Mouse (Mus musculus) left cerebral cortex, postnatal 4 days (tissue): ENCODE measurements at regions not wholly inside any gene's neighbourhood (a gene's known extent, or its start where the extent isn't known, plus 50 kb on each side); places are given as distances from the start of the nearest gene placed in this dataset.
A peak's percentile ranks its signal among the peaks of the same experiment; 100 is the strongest.

ENCODE experiments used
- DNase-seq: peaks from one replicate; pipeline ENCODE4 v3.0.0-alpha.2; 2022
- intact Hi-C: fragments of 180-260 bp; cut with DNase I; formaldehyde crosslinking; loops from one replicate; pipeline ENCODE4 v1.15.1; 2025

DNA sequence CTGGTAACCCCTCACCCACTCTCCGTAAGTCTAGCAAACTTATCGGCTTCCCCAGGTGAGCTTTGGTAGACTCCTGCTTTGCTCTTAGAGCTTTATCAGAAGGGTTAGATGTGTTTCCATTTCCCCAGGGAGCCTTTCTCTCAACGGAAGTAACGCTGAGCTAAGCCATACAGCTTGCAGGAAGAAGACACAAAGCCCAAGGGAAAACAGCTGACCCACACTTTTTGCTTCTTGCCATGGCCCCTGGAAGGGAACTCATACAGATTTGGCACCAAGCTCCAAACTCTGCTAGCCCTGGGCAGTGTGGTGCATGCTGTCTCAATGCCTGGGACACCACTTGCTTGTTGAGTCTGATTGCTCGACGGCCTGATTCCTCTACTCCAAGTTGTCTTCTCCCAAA lies 242.6 kb downstream of the Sipa1l2 start:
- intact Hi-C loops: no loop called here
- no peak for DNase-seq

DNA sequence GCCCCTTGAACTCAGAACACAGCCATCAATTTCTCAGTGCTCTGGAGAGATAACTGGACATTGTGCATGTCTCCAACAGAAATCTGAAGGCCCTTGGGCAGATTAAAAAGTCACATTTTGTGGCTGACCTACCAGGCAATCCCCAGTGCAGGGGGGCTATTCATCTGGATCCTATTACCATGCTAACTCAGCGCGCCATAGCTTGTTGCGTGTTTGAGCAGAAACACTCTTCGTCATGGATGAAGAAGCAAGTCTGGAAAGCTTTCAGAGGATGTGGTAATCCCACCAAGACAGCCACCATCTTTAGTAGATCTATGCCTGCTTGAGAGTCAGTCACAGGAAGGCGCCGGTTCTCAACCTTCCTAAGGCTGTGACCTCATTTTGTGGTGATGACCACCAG lies 243.9 kb downstream of the Sipa1l2 start:
- no peak for DNase-seq
- intact Hi-C loops: no loop called here

DNA sequence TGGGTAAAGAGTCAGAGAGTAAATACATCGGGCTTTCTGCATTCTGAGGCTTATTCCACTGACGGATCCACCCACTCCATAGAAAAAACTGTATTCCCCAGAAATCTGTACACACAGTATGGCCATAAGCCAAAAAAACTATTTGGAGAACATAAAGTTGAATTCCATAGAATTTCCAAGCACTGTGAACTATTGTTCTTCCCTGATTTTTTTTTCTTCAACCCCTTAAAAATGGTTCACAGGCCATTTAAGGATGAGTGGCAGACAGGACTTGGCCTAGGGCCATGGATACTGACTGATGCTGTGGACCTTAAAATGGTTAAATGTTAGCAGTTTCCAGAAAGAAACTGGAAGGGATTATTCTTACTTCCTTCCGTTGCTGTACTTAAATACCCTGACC lies 247.0 kb downstream of the Sipa1l2 start:
- intact Hi-C loops: no loop called here

DNA sequence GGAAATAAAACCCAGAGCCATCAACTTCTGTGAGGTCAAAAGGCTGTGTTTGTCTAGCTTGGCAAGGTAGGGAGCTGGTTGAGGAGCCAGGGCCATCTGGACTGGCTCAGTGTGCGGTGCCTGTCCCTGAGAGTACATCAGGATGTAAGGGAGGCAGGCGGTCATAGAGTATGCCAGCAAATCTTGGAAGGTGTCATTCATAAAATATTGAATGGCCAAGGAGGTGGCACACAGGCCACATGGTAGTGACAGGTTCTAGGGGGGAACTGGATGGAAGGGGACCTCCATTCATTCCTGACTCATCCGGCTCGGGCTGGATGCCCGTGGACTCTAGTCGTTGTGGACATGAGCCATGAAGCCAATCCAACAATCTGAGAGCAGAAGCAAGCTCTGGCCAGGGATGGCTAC lies 252.0 kb downstream of the Sipa1l2 start:
- DNase-seq: peak; percentile 89
- intact Hi-C loops: no loop called here

More for the DNA sequence above, 247.0 kb downstream of the Sipa1l2 start:
- no peak for DNase-seq

DNA sequence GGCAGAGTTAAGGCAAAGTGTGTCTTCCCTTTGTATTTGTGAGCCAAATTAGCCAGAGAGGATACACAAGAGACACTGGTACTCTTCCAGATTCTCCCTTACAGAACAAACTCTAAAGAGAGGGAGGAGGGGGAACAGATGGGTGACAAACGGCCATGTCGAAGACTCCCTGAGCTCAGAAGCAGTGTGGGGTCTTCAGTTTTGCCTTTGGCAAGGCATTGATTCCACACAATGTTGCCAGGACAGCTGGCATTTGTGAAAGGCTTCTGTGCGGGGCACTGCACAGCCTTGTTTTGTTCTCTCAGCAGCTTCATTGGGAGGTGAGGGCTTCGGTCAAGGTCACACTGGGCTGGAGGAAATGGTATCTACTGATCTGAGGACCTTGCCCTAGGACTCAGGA lies 253.9 kb downstream of the Sipa1l2 start:
- peak; percentile 74 for DNase-seq
- intact Hi-C loops: no loop called here

DNA sequence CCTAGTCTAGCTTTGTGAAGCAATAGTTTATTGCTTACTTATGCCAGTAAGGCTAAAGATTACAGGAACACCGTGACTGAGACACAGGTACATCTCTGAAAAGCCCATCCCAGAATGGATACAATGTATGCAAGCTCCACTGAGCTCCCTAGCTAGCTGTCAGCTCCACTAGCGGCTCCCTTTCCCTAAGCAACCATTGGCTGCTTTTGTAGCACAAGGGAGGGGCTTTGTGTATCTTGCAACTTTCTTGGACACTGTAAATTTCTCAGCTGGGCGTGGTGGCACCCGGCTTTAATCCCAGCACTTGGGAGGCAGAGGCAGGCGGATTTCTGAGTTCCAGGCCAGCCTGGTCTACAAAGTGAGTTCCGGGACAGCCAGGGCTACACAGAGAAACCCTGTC lies 254.6 kb downstream of the Sipa1l2 start:
- no peak for DNase-seq
- intact Hi-C loops: no loop called here

DNA sequence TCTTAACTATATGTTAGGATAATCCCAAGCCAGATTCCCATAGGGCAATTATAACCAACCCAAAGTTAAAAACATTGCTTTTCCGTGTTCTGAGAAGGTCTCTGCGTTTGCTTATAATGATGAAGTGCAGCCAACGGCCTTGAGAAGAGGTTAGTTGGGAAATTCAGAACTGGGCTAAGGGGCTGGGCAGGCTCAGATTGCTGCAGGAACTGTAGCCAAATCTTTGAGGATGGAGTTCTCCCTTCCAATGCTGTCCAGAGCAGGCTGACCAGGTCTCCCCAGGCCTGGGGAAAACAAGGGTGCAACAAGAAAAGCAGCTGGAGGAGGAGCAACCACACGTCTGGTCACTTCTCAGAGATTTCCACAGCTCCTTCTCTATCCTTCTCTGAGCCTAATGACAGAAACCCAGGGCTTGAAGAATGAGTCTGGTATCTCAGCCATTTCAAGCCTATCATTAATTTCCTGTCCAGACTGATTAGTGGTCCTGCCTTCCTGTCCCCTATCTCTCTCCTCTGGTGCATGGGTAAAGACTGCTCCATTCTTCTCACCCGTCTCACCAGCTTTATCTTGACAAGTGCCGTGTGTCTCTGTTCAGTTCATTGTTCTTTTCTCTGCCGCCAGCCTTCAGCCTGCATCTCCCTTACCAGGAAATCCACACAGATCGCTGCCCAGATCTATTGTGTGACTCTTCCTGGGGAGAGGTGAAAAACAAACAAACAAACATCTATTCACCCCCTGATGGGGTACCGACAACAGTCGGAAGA lies 255.2 kb downstream of the Sipa1l2 start:
- intact Hi-C loops: no loop called here
- DNase-seq: no peak

DNA sequence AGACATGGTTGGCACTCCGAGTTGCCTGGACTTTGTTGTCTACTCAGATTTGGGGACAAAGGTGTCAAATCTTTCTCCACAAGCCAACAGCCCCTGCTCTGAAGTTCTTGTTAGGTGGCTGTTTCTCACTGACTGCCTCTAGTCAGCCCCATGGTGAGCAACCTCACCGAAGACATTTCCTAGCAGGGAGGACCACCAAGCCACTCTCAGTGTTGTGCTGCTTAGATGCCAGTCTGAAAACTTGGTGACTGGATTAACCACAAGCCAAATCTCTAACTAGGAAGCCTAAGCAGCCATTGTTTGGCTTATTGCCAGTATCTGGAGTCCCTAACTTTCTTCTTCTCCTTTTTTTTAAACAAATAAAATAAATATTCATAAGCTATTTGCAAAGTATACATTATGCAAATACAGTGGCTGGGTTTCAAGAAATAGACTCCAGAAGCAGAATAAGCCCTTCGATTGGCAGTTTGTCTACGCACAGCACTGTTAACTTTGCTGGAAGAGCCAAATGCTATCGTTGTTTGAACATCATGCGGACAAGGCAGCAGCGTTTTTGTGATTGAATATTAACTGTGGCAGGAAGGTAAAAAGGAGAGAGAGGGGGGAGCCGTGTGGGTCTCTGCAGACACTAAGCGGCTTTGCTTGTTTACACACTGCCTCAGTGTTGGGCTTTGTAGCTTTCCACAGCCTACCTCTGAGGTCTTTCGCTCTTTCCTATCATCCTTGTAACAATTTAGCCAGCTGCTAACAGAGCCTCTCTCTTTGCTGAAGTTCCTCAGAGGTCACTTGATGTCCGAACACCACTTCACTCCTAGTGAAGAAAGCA lies 257.4 kb downstream of the Disc1 start:
- DNase-seq: no peak
- intact Hi-C loops: no loop called here
